Comparison of ENCODE assay signal across 14 mouse cellular contexts in genomic region chr5:114801049-114801448, GRCm38 (mm10). TPM values are rescaled to one million over a fixed set of nuclear protein-coding genes. Genes with fewer than 3 reads are reported as not detected.
DNase-seq lines count a peak whose midpoint lies in the region; ATAC-seq and TF ChIP-seq lines count a peak whose summit lies in the region.
"Had no signal": no experiment of that assay in that cellular context is flagged by ENCODE, and none has a peak within 500 bp of the region (broad histone marks: within the 10 kb centered on the region; RNA-seq: fewer than 3 reads in every experiment).

No protein-coding gene starts in this region.

- TF ChIP-seq RAD21 in CH12.LX (IDR thresholded peaks at IDR 0.05; ENCODE audit: low read depth, low read length) = no peak

- TF ChIP-seq POLR2A in CH12.LX (IDR thresholded peaks at IDR 0.05; ENCODE audit: low read depth, low read length) = no peak

- TF ChIP-seq CTCF in CH12.LX (conservative IDR thresholded peaks at IDR 0.05 in 1 of 2, IDR thresholded peaks at IDR 0.05 in 1 of 2; ENCODE audit: low read depth in 2 of 2, low read length in 2 of 2) = no peak

- peak; percentile 57; the same call in 1 of the 2 replicates for ATAC-seq in kidney, embryonic 15.5 days (replicated peaks; ENCODE audit: low FRiP score)
- peak; percentile 60; the same call in 1 of the 2 replicates for ATAC-seq in liver, embryonic 15.5 days (ENCODE audit: insufficient read depth)
- no peak for ATAC-seq in megakaryocyte, adult 5-6 weeks (ENCODE audit: poor library complexity, severe bottlenecking)
- ATAC-seq in heart, embryonic 11.5 days (replicated peaks; ENCODE audit: insufficient number of reproducible peaks, low FRiP score, low TSS enrichment) = no peak
- ATAC-seq: activated CD4-positive, CD25-positive, alpha-beta regulatory T cell, adult 4 months had no signal

- H3K36me3 ChIP-seq in kidney, embryonic 15.5 days = peaks cover 83% of the 10 kb centered on the region
- H3K36me3 ChIP-seq in CH12.LX (replicated peaks in 1 of 2; ENCODE audit: control insufficient read depth in 1 of 2, insufficient read depth in 1 of 2, low read length in 1 of 2) = peaks cover 66 to 92% of the 10 kb centered on the region in 2 experiments
- peaks cover 96% of the 10 kb centered on the region for H3K36me3 ChIP-seq in liver, embryonic 15.5 days (replicated peaks)
- peaks cover 13% of the 10 kb centered on the region for H3K36me3 ChIP-seq in heart, embryonic 11.5 days (ENCODE audit: control insufficient read depth, insufficient read depth, low read length)

- dilution Hi-C loops in CH12.LX (cut with MboI; ENCODE audit: extremely low pct_ligation_motif_present, extremely low pct_unique_long_range_greater_than_20kb, low sequenced_read_pairs) = no loop called here

- DNase-seq in kidney, postnatal 25 days = no peak
- DNase-seq in CH12.LX (ENCODE audit: extremely low read depth) = peak; percentile 65
- DNase-seq in c-Kit-positive CD71-positive TER-119-positive erythroid progenitor cells, embryonic 14.5 days (ENCODE audit: low spot score) = peak; percentile 68
- DNase-seq in cerebellum, postnatal 14 days = no peak
- DNase-seq: cerebellum, postnatal 25 days had no signal

- no peak overlapping the region for H3K9ac ChIP-seq in kidney, embryonic 15.5 days
- no peak overlapping the region for H3K9ac ChIP-seq in CH12.LX (ENCODE audit: insufficient read depth, low read depth)
- no peak overlapping the region for H3K9ac ChIP-seq in liver, embryonic 15.5 days
- H3K9ac ChIP-seq in heart, embryonic 11.5 days (ENCODE audit: low read depth, low read length) = no peak overlapping the region
- H3K9ac ChIP-seq: heart, embryonic 13.5 days; limb, embryonic 13.5 days had no signal

- H3K27ac ChIP-seq in kidney, embryonic 15.5 days = no peak overlapping the region; the same call in 1 of the 2 replicates
- no peak overlapping the region for H3K27ac ChIP-seq in CH12.LX (ENCODE audit: insufficient read depth, low read depth)
- no peak overlapping the region for H3K27ac ChIP-seq in liver, embryonic 15.5 days (replicated peaks)
- no peak overlapping the region for H3K27ac ChIP-seq in heart, embryonic 11.5 days (ENCODE audit: low read depth, low read length)
- H3K27ac ChIP-seq: heart, embryonic 13.5 days; limb, embryonic 13.5 days had no signal

- 22% methylated on average over 8 of the region's 8 CpGs for WGBS in kidney, embryonic 15.5 days
- WGBS in liver, embryonic 15.5 days (ENCODE audit: insufficient replicate concordance) = 15% methylated on average over 8 of the region's 8 CpGs
- WGBS in heart, embryonic 11.5 days (ENCODE audit: insufficient replicate concordance) = 19% methylated on average over 8 of the region's 8 CpGs

- peaks cover 10% of the 10 kb centered on the region for H3K4me1 ChIP-seq in kidney, embryonic 15.5 days
- peaks cover 0 to 2% of the 10 kb centered on the region in 2 experiments; a peak in 2 of 4 replicates for H3K4me1 ChIP-seq in CH12.LX (ENCODE audit: control insufficient read depth in 1 of 2, insufficient read depth in 2 of 2)
- peaks cover 36% of the 10 kb centered on the region for H3K4me1 ChIP-seq in liver, embryonic 15.5 days (replicated peaks)
- H3K4me1 ChIP-seq in heart, embryonic 11.5 days (ENCODE audit: control insufficient read depth, insufficient read depth, low read length) = peaks cover 9% of the 10 kb centered on the region

- H3K4me2 ChIP-seq in kidney, embryonic 15.5 days = no peak overlapping the region
- H3K4me2 ChIP-seq in CH12.LX (ENCODE audit: insufficient read depth, low read depth, poor library complexity, severe bottlenecking) = no peak overlapping the region
- no peak overlapping the region for H3K4me2 ChIP-seq in liver, embryonic 15.5 days
- H3K4me2 ChIP-seq in heart, embryonic 11.5 days = no peak overlapping the region
- H3K4me2 ChIP-seq: heart, embryonic 13.5 days; limb, embryonic 13.5 days had no signal

- no peaks in the 10 kb centered on the region for H3K27me3 ChIP-seq in kidney, embryonic 15.5 days
- H3K27me3 ChIP-seq in CH12.LX (replicated peaks) = no peaks in the 10 kb centered on the region
- H3K27me3 ChIP-seq in liver, embryonic 15.5 days = no peaks in the 10 kb centered on the region
- no peaks in the 10 kb centered on the region for H3K27me3 ChIP-seq in heart, embryonic 11.5 days (ENCODE audit: control insufficient read depth, insufficient read depth, low read length)
- H3K27me3 ChIP-seq: heart, embryonic 13.5 days had no signal

- no peak overlapping the region for H3K4me3 ChIP-seq in kidney, embryonic 15.5 days (replicated peaks)
- H3K4me3 ChIP-seq in CH12.LX (replicated peaks in 1 of 3; ENCODE audit: low read depth in 2 of 3, low read length in 2 of 3, poor library complexity in 1 of 3) = no peak overlapping the region
- no peak overlapping the region for H3K4me3 ChIP-seq in liver, embryonic 15.5 days (replicated peaks)
- no peak overlapping the region for H3K4me3 ChIP-seq in heart, embryonic 11.5 days (ENCODE audit: low read depth, low read length)
- H3K4me3 ChIP-seq: heart, embryonic 13.5 days; limb, embryonic 13.5 days had no signal

- in situ Hi-C loops in CH12.LX (cut with MboI; ENCODE audit: low pct_ligation_motif_present, low pct_unique_long_range_greater_than_20kb, low sequenced_read_pairs) = no loop called here

- no peaks in the 10 kb centered on the region for H3K9me3 ChIP-seq in kidney, embryonic 15.5 days (replicated peaks)
- no peaks in the 10 kb centered on the region for H3K9me3 ChIP-seq in CH12.LX (replicated peaks; ENCODE audit: low read length)
- no peaks in the 10 kb centered on the region for H3K9me3 ChIP-seq in liver, embryonic 15.5 days (replicated peaks)
- H3K9me3 ChIP-seq in heart, embryonic 11.5 days (replicated peaks; ENCODE audit: control insufficient read depth, low read length) = no peaks in the 10 kb centered on the region
- H3K9me3 ChIP-seq: heart, embryonic 13.5 days; limb, embryonic 13.5 days had no signal

- no peaks in the 10 kb centered on the region for H3K79me2 ChIP-seq in CH12.LX (replicated peaks; ENCODE audit: control insufficient read depth, extremely low read depth, insufficient read depth, poor library complexity, severe bottlenecking)

- no peak for TF ChIP-seq EP300 in CH12.LX (IDR thresholded peaks at IDR 0.05; ENCODE audit: low read length)

TF ChIP-seq in CH12.LX, 34 proteins besides CTCF, POLR2A, EP300 and RAD21:
- no peak for TF ChIP-seq MXI1 (IDR thresholded peaks at IDR 0.05; ENCODE audit: low read depth, low read length)
- TF ChIP-seq ETS1 (conservative IDR thresholded peaks at IDR 0.05; ENCODE audit: low read depth, low read length) = no peak
- TF ChIP-seq ZNF384 (IDR thresholded peaks at IDR 0.05; ENCODE audit: low read depth, low read length) = no peak
- no peak for TF ChIP-seq MYC (IDR thresholded peaks at IDR 0.05; ENCODE audit: low read depth, low read length)
- TF ChIP-seq GABPA (IDR thresholded peaks at IDR 0.05; ENCODE audit: insufficient replicate concordance, low read depth, low read length) = no peak

RNA-seq across cellular contexts. Expression of gene 1500011B03Rik, which starts 22.2 kb away (rescaled TPM):
- 102 and 105 TPM in 2 replicates for polyA plus RNA-seq in kidney, embryonic 15.5 days (2015; fragmentation: Nextera tagmentation; extraction: Ambion mirVana)
- total RNA-seq in CH12.LX (2012; rRNA removed) (15.5 and 17.5 TPM in 2 replicates), CH12.LX (2014; rRNA removed) (39.1 and 39.7 TPM in 2 replicates)
- 31.4 and 35.5 TPM in 2 replicates for polyA plus RNA-seq in CH12.LX (2012; ENCODE audit: insufficient read length, low read depth)
- polyA plus RNA-seq in liver, embryonic 15.5 days (2015; fragmentation: Nextera tagmentation; extraction: Ambion mirVana) = 21.3 and 21.4 TPM in 2 replicates
- total RNA-seq in megakaryocyte, adult 5-6 weeks (2015) = 30.6 and 45.3 TPM in 2 replicates
- 19.1 and 24.0 TPM in 2 replicates for total RNA-seq in megakaryocyte, adult 5-6 weeks (2017)
- 62.7 and 63.7 TPM in 2 replicates for polyA plus RNA-seq in heart, embryonic 11.5 days (2014; fragmentation: Nextera tagmentation; extraction: Ambion mirVana)

RNA-seq across cellular contexts. Expression of gene Git2, which starts 25.7 kb away (rescaled TPM):
- polyA plus RNA-seq in kidney, embryonic 15.5 days (2015; fragmentation: Nextera tagmentation; extraction: Ambion mirVana) = 42.0 and 45.5 TPM in 2 replicates
- total RNA-seq in CH12.LX (2012; rRNA removed) (19.3 and 22.1 TPM in 2 replicates), CH12.LX (2014; rRNA removed) (9.4 and 12.3 TPM in 2 replicates)
- 25.5 and 29.4 TPM in 2 replicates for polyA plus RNA-seq in CH12.LX (2012; ENCODE audit: insufficient read length, low read depth)
- polyA plus RNA-seq in liver, embryonic 15.5 days (2015; fragmentation: Nextera tagmentation; extraction: Ambion mirVana) = 16.3 and 16.5 TPM in 2 replicates
- total RNA-seq in megakaryocyte, adult 5-6 weeks (2015) = 93.8 and 97.0 TPM in 2 replicates
- total RNA-seq in megakaryocyte, adult 5-6 weeks (2017) = 87.1 and 107 TPM in 2 replicates
- 28.9 and 30.6 TPM in 2 replicates for polyA plus RNA-seq in heart, embryonic 11.5 days (2014; fragmentation: Nextera tagmentation; extraction: Ambion mirVana)

RNA-seq across cellular contexts. Expression of gene Ankrd13a, which starts 26.6 kb away (rescaled TPM):
- polyA plus RNA-seq in kidney, embryonic 15.5 days (2015; fragmentation: Nextera tagmentation; extraction: Ambion mirVana) = 45.3 and 49.8 TPM in 2 replicates
- total RNA-seq in CH12.LX (2012; rRNA removed) (73.8 and 82.3 TPM in 2 replicates), CH12.LX (2014; rRNA removed) (80.8 and 89.4 TPM in 2 replicates)
- polyA plus RNA-seq in CH12.LX (2012; ENCODE audit: insufficient read length, low read depth) = 121 and 123 TPM in 2 replicates
- 41.0 and 42.8 TPM in 2 replicates for polyA plus RNA-seq in liver, embryonic 15.5 days (2015; fragmentation: Nextera tagmentation; extraction: Ambion mirVana)
- 169 and 170 TPM in 2 replicates for total RNA-seq in megakaryocyte, adult 5-6 weeks (2015)
- total RNA-seq in megakaryocyte, adult 5-6 weeks (2017) = 204 and 225 TPM in 2 replicates
- polyA plus RNA-seq in heart, embryonic 11.5 days (2014; fragmentation: Nextera tagmentation; extraction: Ambion mirVana) = 37.6 and 39.7 TPM in 2 replicates

RNA-seq across cellular contexts. Expression of gene 4930519G04Rik, which starts 52.4 kb away (rescaled TPM):
- polyA plus RNA-seq in kidney, embryonic 15.5 days (2015; fragmentation: Nextera tagmentation; extraction: Ambion mirVana) = not detected in 2 replicates
- total RNA-seq in CH12.LX (2012; rRNA removed) = not detected in 2 replicates
- total RNA-seq in CH12.LX (2014; rRNA removed) = not detected in 2 replicates
- not detected in 2 replicates for polyA plus RNA-seq in CH12.LX (2012; ENCODE audit: insufficient read length, low read depth)
- not detected in 2 replicates for polyA plus RNA-seq in liver, embryonic 15.5 days (2015; fragmentation: Nextera tagmentation; extraction: Ambion mirVana)
- 0.16 and 0.30 TPM in 2 replicates for total RNA-seq in megakaryocyte, adult 5-6 weeks (2015)
- 0.24 and 0.84 TPM in 2 replicates for total RNA-seq in megakaryocyte, adult 5-6 weeks (2017)
- not detected in 2 replicates for polyA plus RNA-seq in heart, embryonic 11.5 days (2014; fragmentation: Nextera tagmentation; extraction: Ambion mirVana)
- polyA plus RNA-seq: activated CD4-positive, CD25-positive, alpha-beta regulatory T cell, adult 4 months; heart, embryonic 13.5 days; limb, embryonic 13.5 days; small intestine, adult 2 months; urinary bladder, adult 2 months had no signal

RNA-seq across cellular contexts. Expression of gene Gm9936, which starts 57.4 kb away (rescaled TPM):
- 0.06 TPM in 1 of 2 replicates, not detected in the other for polyA plus RNA-seq in kidney, embryonic 15.5 days (2015; fragmentation: Nextera tagmentation; extraction: Ambion mirVana)
- total RNA-seq in CH12.LX (2012; rRNA removed) (0.04 TPM in 1 of 2 replicates, not detected in the other), CH12.LX (2014; rRNA removed) (0.15 and 0.26 TPM in 2 replicates)
- 0.11 TPM in 1 of 2 replicates, not detected in the other for polyA plus RNA-seq in CH12.LX (2012; ENCODE audit: insufficient read length, low read depth)
- polyA plus RNA-seq in liver, embryonic 15.5 days (2015; fragmentation: Nextera tagmentation; extraction: Ambion mirVana) = not detected in 2 replicates
- total RNA-seq in megakaryocyte, adult 5-6 weeks (2015) = not detected in 2 replicates
- not detected in 2 replicates for total RNA-seq in megakaryocyte, adult 5-6 weeks (2017)
- not detected in 2 replicates for polyA plus RNA-seq in heart, embryonic 11.5 days (2014; fragmentation: Nextera tagmentation; extraction: Ambion mirVana)
- polyA plus RNA-seq: activated CD4-positive, CD25-positive, alpha-beta regulatory T cell, adult 4 months; heart, embryonic 13.5 days; small intestine, adult 2 months had no signal

Comparison
In these comparisons a context has a peak if more than half of its experiments do, and no peak if none do; other contexts are left out.
1. ATAC-seq: peak in kidney, embryonic 15.5 days (single experiment) and liver, embryonic 15.5 days (single experiment); none in megakaryocyte, adult 5-6 weeks (single experiment) and heart, embryonic 11.5 days (single experiment).
2. DNase-seq: peak in CH12.LX (single experiment) and c-Kit-positive CD71-positive TER-119-positive erythroid progenitor cells, embryonic 14.5 days (single experiment); none in kidney, postnatal 25 days (0 of 2) and cerebellum, postnatal 14 days (0 of 2).